Mouse (Mus musculus): Measurements from ENCODE around the gene Spic.

GRCm38 (mm10) chr10:88714744-88715143, 29.9 kb upstream of the Spic start:
- no peak for TF ChIP-seq CTCF (IDR thresholded peaks at IDR 0.05; ENCODE audit: insufficient read depth, low read depth, low read length)
- no peak for TF ChIP-seq POLR2A (IDR thresholded peaks at IDR 0.05; ENCODE audit: insufficient read depth, low read depth, low read length)
